Mouse (Mus musculus) stomach, postnatal 0 days (tissue): ENCODE data around the gene Arid3a. TPM values are rescaled to one million over a fixed set of nuclear protein-coding genes. Genes with fewer than 3 reads are reported as not detected.
A peak's percentile ranks its signal among the peaks of the same experiment; 100 is the strongest.
"Not testable (repeated sequence)": the region's sequence is repeated elsewhere in the genome, so short reads cannot be mapped to it uniquely, and the experiment has no call there.

ENCODE experiments used
- ATAC-seq: fragments of 200-750 bp; cut with Nextera tagmentation; 2 replicates; pipeline ENCODE4 v1.8.0; 2017; ENCODE audit not compliant: low FRiP score, low TSS enrichment
- DNase-seq: peaks from one replicate; pipeline ENCODE4 v3.0.0-alpha.2; 2016; ENCODE audit warnings: low spot score
- H3K27ac ChIP-seq: fragments of 300-500 bp; sonication (generic); replicated peaks from 2 replicates; pipeline ENCODE4 v1.5.1; 2014; ENCODE audit warnings: mild to moderate bottlenecking, control low read depth
- H3K27me3 ChIP-seq: fragments of 300-500 bp; sonication (generic); 2 replicates; pipeline ENCODE4 v1.6.1; 2014; ENCODE audit warnings: low read length; ENCODE audit not compliant: control insufficient read depth, insufficient read depth
- H3K36me3 ChIP-seq: fragments of 300-500 bp; sonication (generic); 2 replicates; pipeline ENCODE4 v1.6.1; 2014; ENCODE audit warnings: low read length, mixed read lengths; ENCODE audit not compliant: control insufficient read depth, insufficient read depth
- H3K4me1 ChIP-seq: fragments of 300-500 bp; sonication (generic); replicated peaks from 2 replicates; pipeline ENCODE4 v1.6.1; 2014; ENCODE audit warnings: antibody characterized with exemption; ENCODE audit not compliant: control insufficient read depth, insufficient read depth
- H3K4me2 ChIP-seq: fragments of 300-500 bp; sonication (generic); replicated peaks from 2 replicates; pipeline ENCODE4 v1.6.1; 2014; ENCODE audit warnings: low read depth, mild to moderate bottlenecking, control low read depth, moderate library complexity
- H3K4me3 ChIP-seq: fragments of 300-500 bp; sonication (generic); 2 replicates; pipeline ENCODE4 v1.5.1; 2014; ENCODE audit warnings: low read depth, low read length, control low read depth
- H3K9ac ChIP-seq: fragments of 300-500 bp; sonication (generic); 2 replicates; pipeline ENCODE4 v1.6.1; 2014; ENCODE audit warnings: mild to moderate bottlenecking, low read length, control low read depth, mixed read lengths
- H3K9me3 ChIP-seq: fragments of 300-500 bp; sonication (generic); 2 replicates; pipeline ENCODE4 v1.6.1; 2016; ENCODE audit warnings: low read length; ENCODE audit not compliant: control insufficient read depth
- CTCF ChIP-seq: IDR thresholded peaks from 2 replicates; pipeline ENCODE4 v1.5.1; 2016; ENCODE audit warnings: antibody characterized with exemption, low read depth, mild to moderate bottlenecking, moderate library complexity
- EP300 ChIP-seq: optimal IDR thresholded peaks from 2 replicates; pipeline ENCODE3; 2016; ENCODE audit warnings: antibody characterized with exemption
- WGBS: fragments of 180-500 bp; shearing (Covaris S2); extraction: QIAGEN DNeasy Blood & Tissue Kit; methylation state at CpG from one replicate; pipeline ENCODE4 v1.1.7; 2014; 5-methylcytosine and 5-hydroxymethylcytosine counted together
- polyA plus RNA-seq: library from polyadenylated mRNA; unstranded; fragments of >200 nt; fragmentation: Nextera tagmentation; extraction: Ambion mirVana; gene quantifications from 2 replicates; pipeline ENCODE4 v1.2.1, GENCODE M21; 2015

Arid3a gene
- polyA plus RNA-seq, 1 experiment from 2014 or later = 3.5 TPM

GRCm38 (mm10) chr10:79883297-79884084, 43.4 kb upstream of the Arid3a start:
- Histone ChIP-seq H3K27ac (no peak overlapping the region), H3K27me3 (no peaks in the 10 kb centered on the region), H3K4me1 (no peaks in the 10 kb centered on the region; the same call in none of the 2 replicates), H3K9ac (no peak overlapping the region), H3K4me2 (no peak overlapping the region), H3K4me3 (no peak overlapping the region), H3K9me3 (no peaks in the 10 kb centered on the region), H3K36me3 (no peaks in the 10 kb centered on the region)
- WGBS = 23% methylated on average over 22 of the region's 22 CpGs
- TF ChIP-seq EP300 (no peak), CTCF (peak; percentile 83)
- DNase-seq (peak; percentile 84), ATAC-seq (peak; percentile 53)

GRCm38 (mm10) chr10:79884446-79884845, 42.4 kb upstream of the Arid3a start:
- Histone ChIP-seq H3K4me1 (no peaks in the 10 kb centered on the region; the same call in none of the 2 replicates), H3K27me3 (no peaks in the 10 kb centered on the region), H3K9me3 (no peaks in the 10 kb centered on the region), H3K4me3 (no peak overlapping the region), H3K36me3 (no peaks in the 10 kb centered on the region), H3K4me2 (no peak overlapping the region), H3K27ac (no peak overlapping the region), H3K9ac (no peak overlapping the region; the same call in 1 of the 2 replicates)
- TF ChIP-seq EP300 (no peak), CTCF (no peak)
- DNase-seq (no peak), ATAC-seq (no peak)
- 46% methylated on average over 3 of the region's 4 CpGs for WGBS

GRCm38 (mm10) chr10:79884938-79885337, 41.9 kb upstream of the Arid3a start:
- H3K4me2 ChIP-seq, ATAC-seq: not testable (repeated sequence)
- WGBS = 65% methylated on average over 3 of the region's 3 CpGs

GRCm38 (mm10) chr10:79886054-79886453, 40.8 kb upstream of the Arid3a start, which contains the start of gene Elane:
TSS of gene Elane (plus strand) at chr10:79886247.
- no peak for TF ChIP-seq CTCF
- TF ChIP-seq EP300 = no peak
- no peaks in the 10 kb centered on the region for H3K9me3 ChIP-seq
- H3K4me2 ChIP-seq = no peak within 1 kb of the TSS
- H3K9ac ChIP-seq = no peak within 1 kb of the TSS
- no peak within 1 kb of the TSS for H3K27ac ChIP-seq
- ATAC-seq (no peak), DNase-seq (no peak)
- 84% methylated on average over 6 of the region's 6 CpGs for WGBS
- H3K4me1 ChIP-seq = no peaks in the 10 kb centered on the region; the same call in none of the 2 replicates
- no peaks in the 10 kb centered on the region for H3K36me3 ChIP-seq
- H3K4me3 ChIP-seq = no peak within 1 kb of the TSS
- no peaks in the 10 kb centered on the region for H3K27me3 ChIP-seq

More at GRCm38 (mm10) chr10:79884938-79885337, 41.9 kb upstream of the Arid3a start:
- not testable (repeated sequence) for H3K27ac ChIP-seq, H3K4me1 ChIP-seq, H3K9ac ChIP-seq, H3K9me3 ChIP-seq, H3K4me3 ChIP-seq, H3K36me3 ChIP-seq, DNase-seq, H3K27me3 ChIP-seq

GRCm38 (mm10) chr10:79886611-79887010, 40.2 kb upstream of the Arid3a start:
- Histone ChIP-seq H3K9ac (no peak overlapping the region), H3K9me3 (no peaks in the 10 kb centered on the region), H3K4me3 (no peak overlapping the region), H3K4me2 (no peak overlapping the region), H3K4me1 (no peaks in the 10 kb centered on the region; the same call in none of the 2 replicates), H3K36me3 (no peaks in the 10 kb centered on the region), H3K27me3 (no peaks in the 10 kb centered on the region), H3K27ac (no peak overlapping the region)
- no peak for DNase-seq
- WGBS = 69% methylated on average over 8 of the region's 8 CpGs
- no peak for ATAC-seq
- TF ChIP-seq CTCF (no peak), EP300 (no peak)

- ATAC-seq (no peak), DNase-seq (no peak)
- H3K4me2 ChIP-seq = no peak overlapping the region
- H3K9ac ChIP-seq = no peak overlapping the region
- TF ChIP-seq CTCF (no peak), EP300 (no peak)
- H3K27me3 ChIP-seq = no peaks in the 10 kb centered on the region
- 0 out of 2 replicates have a peak, but pooled peaks cover 2% of the 10 kb centered on the region for H3K36me3 ChIP-seq
- WGBS = 41% methylated on average over 2 of the region's 2 CpGs
- no peaks in the 10 kb centered on the region; the same call in 1 of the 2 replicates for H3K4me1 ChIP-seq
- no peaks in the 10 kb centered on the region for H3K9me3 ChIP-seq
- H3K27ac ChIP-seq = no peak overlapping the region
- no peak overlapping the region for H3K4me3 ChIP-seq
Measured at GRCm38 (mm10) chr10:79889386-79889785, 37.5 kb upstream of the Arid3a start.
